Mouse (Mus musculus): ENCODE measurements around the gene 1700037H04Rik.

- TF ChIP-seq POLR2A (IDR thresholded peaks at IDR 0.05; ENCODE audit: low read depth, low read length), result no peak
- TF ChIP-seq CTCF (IDR thresholded peaks at IDR 0.05; ENCODE audit: extremely low read depth, insufficient read depth, insufficient read length, insufficient replicate concordance), result no peak
These were observed 33.7 kb downstream of the 1700037H04Rik start for GRCm38 (mm10) chr2:131125964-131126815.
